Mouse (Mus musculus) adrenal gland, postnatal 25 days (tissue): Measurements from ENCODE around the gene Ccsap. TPM values are rescaled to one million over a fixed set of nuclear protein-coding genes. Genes with fewer than 3 reads are reported as not detected.
A peak's percentile ranks its signal among the peaks of the same experiment; 100 is the strongest.

Experiments
- DNase-seq: peaks from one replicate; pipeline ENCODE4 v3.0.0; 2021; ENCODE audit warnings: mixed read lengths
- total RNA-seq: library from RNA; stranded (reverse); gene quantifications from 2 replicates; pipeline ENCODE4 v1.2.3, GENCODE M21; 2021

The Ccsap gene
- total RNA-seq, 1 experiment from 2014 or later: 4.4 TPM

DNA sequence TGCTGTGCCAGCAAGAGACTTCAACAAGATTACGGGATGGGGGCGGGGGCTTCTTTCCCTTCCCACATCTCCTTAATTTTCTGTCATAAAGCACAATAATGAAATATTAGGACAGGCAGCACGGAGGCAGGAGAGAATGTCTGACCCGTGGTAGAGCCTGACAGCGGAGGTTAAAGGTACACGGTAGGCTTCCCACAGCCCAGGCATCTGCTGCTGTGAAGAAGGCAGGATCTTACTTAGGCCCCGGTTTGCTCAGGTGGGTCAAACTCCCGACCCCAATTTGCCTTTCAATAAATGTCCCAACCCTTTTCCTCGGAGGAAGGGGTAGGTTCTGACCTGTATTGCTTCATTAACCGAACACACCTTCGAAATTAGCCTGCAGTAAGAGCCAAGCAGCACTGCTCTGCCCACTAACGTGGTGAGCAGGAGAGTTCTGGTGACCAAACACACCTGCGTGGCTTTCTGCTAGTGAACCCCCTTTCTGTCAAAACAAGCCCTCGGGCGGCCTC, 54.7 kb downstream of the Ccsap start:
- DNase-seq: no peak

DNA sequence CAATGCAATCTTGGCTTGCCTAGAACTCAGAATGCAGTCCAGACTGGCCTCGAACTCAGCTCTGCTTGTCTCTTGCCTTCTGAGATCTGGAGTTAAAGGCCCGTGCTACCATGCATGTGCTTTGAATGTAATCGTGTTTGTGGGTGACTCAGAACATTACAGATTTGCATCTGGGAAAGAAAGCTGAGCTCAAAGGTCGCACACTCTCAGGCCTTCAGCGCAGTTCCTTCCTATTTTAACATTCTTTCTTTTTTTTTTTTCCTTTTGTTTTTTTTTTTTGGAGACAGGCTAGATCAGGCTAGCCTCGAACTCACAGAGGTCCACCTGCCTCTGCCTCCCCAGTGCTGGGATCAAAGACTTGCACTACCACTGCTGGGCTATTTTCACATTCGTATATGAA, 55.4 kb downstream of the Ccsap start:
- DNase-seq: no peak

DNA sequence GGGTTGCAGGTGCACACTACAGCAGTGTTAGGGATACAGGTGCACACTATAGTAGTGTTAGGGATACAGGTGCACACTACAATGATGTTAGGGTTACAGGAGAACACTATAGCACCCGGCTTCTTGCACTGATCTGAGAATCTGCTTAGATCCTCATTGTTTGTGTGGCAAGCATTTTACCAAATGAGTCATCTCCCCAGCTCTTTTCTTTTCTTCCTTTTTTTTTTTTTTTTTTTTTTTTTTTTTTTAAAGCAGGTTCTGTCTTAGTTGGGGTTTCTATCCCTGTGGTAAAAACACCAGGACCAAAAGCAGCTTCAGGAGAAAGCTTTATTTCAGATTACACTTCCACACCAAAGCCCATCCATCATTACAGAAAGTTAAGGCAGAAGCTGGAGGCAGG, 56.4 kb downstream of the Ccsap start:
- DNase-seq: no peak

DNA sequence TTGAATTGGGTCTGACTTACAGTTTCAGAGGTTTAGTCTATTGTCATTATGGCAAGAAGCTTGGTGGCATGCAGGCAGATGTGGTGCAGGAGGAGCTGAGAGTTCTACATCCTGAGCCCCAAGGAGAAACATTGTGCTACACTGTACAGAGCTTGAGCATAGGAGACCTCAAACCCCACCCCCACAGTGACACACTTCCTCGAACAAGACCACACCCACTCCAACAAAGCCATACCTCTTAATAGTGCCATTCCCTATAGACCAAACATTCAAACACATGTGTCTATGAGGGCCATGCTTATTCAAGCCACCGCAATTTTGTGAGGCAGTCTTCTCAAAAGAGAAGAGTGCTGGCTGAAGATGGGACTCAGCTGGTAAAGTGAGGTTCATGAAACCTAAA, 58.5 kb downstream of the Ccsap start:
- no peak for DNase-seq

DNA sequence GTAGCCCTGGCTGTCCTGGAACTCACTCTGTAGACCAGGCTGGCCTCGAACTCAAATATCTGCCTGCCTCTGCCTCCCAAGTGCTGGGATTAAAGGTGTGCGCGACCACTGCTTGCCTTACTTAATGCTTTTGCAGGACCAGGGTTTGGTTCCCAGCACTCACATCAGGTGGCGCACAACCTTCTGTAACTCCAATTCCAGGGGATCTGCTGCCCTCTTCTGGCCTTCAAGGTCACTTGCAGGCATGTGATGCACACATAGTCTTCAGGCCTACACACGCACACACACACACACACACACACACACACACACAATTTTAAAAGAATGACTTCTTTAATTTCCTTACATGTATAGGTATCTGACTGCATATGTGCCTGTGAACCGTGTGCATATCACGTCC, 59.1 kb downstream of the Ccsap start:
- no peak for DNase-seq

DNA sequence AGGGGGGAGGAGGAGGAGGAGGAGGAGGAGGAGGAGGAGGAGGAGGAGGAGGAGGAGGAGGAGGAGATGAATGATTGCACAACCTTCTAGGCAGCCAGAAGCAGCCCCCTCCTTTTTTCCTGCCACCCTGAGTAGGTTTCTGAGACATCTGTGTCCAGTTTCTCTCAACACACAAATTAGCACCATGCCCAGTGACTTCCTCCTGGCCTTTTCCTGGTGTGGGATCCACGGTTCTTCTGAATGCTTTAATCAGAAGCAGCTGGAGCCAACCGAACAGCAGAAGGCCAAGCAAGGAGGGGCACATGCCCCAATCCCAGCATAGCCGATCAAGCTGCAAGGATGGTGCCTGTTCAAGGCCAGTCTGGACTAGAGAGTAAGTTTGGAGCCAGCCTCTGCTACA, 60.1 kb downstream of the Ccsap start:
- DNase-seq: no peak

DNA sequence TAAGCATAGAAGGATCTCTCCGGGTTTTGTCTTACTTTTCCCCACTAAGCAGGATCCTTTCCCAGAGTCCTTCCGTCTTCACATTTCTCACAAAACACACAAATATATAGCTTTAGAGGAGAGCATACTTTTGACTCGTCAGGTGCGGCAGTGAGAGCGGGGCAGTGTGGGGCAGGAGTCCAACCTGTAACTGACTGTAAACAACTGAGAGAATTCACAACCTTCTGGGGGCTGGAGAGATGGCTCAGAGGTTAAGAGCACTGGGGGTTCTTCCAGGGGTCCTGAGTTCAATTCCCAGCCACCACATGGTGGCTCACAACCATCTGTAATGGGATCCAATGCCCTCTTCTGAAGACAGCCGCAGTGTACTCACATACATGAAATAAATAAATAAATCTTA, 60.6 kb downstream of the Ccsap start:
- no peak for DNase-seq

DNA sequence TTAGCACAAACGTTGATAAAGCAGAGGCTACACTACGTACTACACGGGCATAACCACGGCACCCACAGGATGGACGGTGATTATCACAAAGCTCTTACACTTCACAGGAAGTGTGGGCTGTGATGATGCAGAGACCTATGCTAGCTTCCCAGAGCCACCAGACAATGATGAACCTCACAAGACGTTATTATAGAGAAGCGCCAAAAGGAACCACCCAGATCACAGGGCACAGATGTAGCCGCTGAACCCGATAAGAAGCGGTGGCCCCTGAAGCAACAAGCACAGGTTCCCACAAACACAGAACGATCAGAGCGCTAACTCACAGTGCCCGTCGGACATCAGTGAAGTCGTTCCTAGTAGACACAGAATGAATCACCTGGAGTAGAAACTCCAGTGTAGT, 62.1 kb downstream of the Ccsap start:
- no peak for DNase-seq

DNA sequence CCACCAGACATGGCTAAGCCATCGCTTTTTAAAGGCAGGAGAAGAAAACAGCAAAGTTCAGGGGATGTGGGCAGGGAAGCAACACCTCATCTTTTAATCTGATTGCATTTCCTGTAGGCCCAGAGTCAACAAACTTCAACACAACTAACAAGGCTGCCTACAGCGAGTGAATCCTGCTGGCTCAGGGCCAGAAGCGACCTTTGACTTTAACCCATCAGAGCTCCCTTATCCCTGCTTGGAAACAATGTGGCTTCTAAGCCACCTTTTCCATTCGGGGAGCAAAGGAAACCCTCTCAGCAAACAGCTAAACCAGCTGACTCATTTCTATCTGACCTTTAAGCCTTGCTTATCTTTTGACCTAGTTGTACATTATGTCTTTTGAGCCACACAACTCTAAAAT, 63.3 kb downstream of the Ccsap start:
- DNase-seq: peak; percentile 49

DNA sequence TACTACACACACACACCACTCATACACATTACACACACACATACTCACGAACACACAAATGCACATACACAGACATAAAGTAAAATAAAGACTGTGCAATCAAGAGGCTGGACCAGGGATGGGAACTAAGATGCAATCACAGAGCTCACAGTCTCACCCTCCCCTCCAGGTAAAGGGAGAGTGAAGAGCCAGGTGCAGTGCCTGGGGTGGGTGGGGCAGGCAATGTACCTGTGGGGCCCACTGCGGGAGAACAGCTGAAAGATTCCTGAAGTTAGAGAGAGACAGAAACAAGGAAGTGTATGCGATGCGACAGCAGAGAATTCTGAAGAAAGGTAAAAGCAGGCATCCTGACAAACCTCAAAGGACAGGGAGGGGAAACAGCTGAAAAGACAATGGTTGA, 65.2 kb downstream of the Ccsap start:
- no peak for DNase-seq

DNA sequence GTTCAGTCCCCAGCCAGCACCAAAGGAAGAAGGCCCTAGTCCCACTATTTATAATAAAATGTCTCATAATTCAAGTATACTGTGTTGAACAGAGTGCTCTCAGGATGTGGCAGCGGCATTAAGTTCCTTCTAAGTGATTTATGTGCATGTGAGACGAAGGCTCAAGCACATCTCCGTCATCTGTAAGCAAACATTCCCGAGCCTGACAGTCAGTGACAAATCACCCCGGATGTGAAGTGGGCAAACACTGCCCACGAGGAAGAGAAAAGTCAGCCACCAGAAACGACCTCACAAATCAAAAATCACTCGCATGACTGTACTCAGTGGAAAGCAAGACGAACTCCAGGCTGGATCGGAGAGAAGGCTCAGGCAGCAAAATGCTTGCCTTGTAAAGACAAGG, 66.1 kb downstream of the Ccsap start:
- no peak for DNase-seq

DNA sequence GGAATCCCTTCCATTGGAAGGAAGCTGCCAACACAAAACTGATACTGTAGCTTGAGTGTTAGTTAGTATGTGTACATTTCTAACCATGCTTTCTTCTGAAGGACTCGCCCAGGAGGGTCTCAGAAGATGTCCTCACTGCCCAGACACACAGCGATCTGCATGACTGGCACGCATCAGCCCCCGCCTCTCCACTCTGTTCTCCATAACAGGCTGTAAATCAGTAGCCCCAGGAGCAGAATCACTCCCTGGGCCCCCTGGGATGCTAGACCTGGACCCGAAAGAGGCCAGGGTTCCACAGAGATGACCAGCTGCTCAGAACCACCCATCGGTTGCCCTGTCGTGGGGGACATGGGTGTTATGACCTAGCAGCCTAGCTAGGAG, 68.2 kb downstream of the Ccsap start:
- no peak for DNase-seq

DNA sequence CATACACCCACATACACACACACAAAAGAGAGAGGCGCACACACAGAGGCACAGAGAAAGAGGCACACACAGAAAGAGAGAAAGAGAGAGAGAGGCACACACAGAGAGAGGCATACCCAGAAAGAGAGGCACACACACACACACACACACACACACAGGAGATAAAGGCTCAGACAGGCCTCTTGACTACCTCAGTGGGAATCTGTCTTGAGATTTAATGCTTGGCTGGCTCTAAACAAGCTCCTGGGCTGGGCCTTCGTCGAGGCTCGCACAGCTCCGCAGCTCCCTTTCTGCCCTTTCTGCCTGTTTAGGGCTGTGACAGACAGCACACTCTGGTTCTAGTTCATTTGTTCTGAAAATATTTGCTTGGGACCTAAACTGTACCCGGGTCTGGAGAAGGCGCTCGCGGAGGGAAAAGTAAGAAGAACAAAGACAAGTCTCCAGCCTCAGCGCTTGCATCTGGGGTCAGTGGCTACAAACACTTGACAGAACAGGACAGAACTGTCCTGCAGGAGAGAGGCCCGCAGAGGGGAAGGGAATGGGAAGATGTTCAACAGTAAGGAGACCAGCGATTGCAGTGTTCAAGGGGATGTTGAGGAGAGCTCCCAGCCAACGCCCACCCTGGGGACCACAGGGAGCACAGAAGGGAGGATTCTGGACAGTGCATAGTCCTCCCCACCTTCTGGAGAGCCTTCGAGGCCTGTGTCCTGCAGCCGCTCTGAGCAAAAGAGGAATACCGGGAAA, 68.7 kb downstream of the Ccsap start:
- DNase-seq: no peak

Other genes starting within 250 kb of the Ccsap start
- gene Rhou, start 206.3 kb downstream of the Ccsap start, total RNA-seq: 28.8 and 39.2 TPM in 2 replicates
- 23.6 and 24.6 TPM in 2 replicates for gene Rab4a, start 54.2 kb downstream of the Ccsap start, total RNA-seq
- 1.5 TPM in 1 of 2 replicates, not detected in the other for gene Acta1, start 34.5 kb upstream of the Ccsap start, total RNA-seq
- 18.8 and 22.0 TPM in 2 replicates for gene Nup133, start 89.1 kb upstream of the Ccsap start, total RNA-seq
- 10.4 and 14.3 TPM in 2 replicates for gene Abcb10, start 122.9 kb upstream of the Ccsap start, total RNA-seq
- 19.7 and 19.8 TPM in 2 replicates for gene Taf5l, start 161.2 kb upstream of the Ccsap start, total RNA-seq
- gene Urb2, start 161.3 kb upstream of the Ccsap start, total RNA-seq: 11.3 and 11.5 TPM in 2 replicates